Mouse (Mus musculus): ENCODE measurements at regions not wholly inside any gene's neighbourhood (a gene's known extent, or its start where the extent isn't known, plus 50 kb on each side); places are given as distances from the start of the nearest gene placed in this dataset.

DNA sequence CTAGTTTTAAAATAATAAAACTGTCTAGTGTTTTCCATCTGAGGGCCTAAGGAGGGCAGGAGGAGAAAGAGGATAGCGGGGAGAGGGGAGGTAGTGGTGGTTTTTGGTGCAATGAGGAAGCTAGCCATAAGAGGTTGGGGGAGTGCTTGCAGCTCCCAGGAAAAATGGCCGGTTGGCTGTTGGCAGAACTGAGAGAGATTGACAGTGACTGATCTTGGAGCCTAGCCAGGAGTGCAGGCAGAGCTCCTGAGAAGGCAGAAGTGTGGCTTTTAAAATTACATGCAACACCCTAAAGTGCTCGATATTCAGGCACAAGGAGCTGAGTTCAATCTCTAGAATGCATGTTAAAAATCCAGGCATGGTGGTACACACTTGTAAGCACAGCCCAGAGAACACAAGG lies 938.3 kb upstream of the 2610301B20Rik start:
- DNase-seq, result no peak

DNA sequence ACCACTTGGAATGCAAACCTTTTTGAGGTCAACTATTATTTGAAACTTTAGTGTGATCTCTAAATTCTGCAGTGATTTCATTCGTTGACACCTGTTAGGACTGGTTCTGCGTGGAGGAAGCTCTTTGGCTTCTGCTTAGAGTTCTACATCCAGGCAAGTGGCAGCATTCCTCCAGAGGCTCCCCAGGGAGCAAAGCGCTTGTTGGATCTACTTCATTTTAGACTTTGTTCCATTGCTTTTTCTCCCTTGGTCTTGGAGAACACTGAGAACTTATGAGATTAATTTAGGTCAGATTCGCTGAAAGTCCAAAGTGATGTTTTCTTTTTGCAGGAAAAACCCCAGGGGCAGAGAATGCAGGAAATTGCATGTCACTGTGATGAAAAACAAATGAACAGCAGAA lies 922.9 kb upstream of the 2610301B20Rik start:
- no peak for DNase-seq

DNA sequence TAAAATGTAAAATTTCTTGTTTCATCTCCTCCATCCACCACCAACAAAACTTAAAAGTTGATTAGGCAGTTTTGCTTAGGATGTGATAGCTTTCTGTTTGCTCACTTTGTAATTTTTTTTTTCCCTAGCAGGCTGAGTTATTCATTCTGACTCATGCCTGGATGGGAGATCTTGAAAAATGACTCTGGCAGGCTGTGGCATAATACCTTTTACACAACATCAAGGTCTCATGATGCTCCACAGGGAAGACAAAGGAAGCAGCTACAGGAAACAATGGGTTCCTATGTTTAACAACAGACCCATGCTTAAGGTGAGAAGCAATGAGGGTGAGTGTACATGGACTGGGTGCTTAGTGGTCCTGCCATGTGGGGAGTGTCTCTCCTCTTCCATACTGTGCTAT lies 899.7 kb upstream of the 2610301B20Rik start:
- DNase-seq, result no peak

DNA sequence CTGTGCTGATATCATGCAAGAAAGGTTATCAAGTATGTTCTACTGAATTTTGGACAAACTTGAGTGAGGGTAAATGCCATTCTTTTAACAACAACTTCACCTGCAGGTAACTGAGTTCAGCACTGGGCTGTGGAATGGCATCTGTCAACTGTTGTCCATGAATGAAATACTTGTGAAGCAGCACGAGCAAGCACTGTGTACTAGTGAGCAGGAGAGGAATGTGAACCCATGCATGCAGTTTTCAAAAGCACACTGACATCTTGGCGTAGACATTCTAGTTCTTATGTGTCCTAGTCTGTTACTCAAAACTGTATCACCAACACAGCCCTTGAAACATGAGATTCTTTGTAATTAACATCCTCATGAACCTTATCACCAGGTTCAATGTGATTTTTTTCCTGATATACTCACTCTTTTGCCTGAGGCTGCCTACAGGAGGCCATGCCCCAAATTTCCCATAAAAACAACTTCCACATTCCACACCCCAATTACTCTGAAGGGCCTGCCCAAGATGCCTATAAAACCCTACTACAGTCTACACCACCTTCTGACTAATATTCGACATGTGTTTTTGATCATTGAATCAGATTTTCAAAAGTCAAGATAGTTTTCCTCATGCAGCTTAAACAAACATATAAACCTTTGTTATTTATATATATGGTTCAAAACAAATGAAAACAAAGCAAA lies 892.8 kb upstream of the 2610301B20Rik start:
- no peak for DNase-seq

DNA sequence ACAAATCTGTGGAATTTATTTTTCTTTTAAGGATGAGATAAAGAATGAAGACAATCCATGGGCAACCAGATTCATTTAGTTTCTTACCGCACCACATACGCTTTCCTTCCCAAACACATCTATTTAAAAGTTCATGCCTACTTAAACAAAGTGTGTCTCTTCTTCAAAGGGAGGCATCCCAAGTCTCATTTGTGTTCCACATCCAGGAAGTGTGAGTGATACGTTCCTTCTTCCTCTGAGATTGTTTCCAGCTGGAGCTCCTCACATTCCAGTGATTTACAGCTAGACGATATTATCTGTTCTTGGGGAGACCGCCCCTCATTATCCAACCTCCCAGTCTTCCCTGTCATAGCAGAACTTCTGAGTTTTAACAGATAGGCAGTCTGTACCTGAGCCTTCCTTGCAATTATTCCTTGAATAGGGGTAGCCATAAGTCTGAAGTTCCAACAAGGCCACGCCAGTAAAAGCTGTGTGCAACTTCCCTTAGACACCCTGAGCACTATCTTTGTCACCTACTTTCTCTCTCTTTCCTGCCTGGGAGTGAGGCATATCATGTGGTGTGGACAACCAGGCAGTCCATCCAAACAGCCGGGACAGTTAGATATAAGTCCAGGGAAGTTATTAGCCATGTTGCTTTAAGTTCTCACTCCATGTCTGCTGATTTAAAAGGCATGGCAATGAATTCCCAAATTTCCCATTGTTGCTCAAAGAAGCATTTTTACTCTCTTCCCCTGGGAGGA lies 891.3 kb upstream of the 2610301B20Rik start:
- no peak for DNase-seq

DNA sequence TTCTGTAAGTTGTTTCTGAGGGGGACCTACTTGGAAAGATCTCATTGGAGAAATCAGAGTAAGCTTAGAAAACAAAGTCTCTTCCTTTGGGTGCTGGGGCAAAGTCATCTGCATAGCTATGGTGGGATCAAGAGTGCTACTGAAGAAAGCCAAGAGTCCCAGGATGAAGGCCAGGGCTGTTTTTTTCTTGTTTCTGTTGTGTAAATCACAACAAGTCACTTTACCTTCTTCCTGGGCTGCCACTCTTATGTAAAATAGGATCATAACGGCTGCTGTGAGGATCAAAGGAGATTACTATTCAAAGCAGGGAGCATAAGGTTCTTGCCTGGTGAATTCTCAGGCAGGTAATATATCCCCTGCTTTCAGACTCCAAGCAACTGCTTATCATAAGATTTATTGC lies 880.4 kb upstream of the 2610301B20Rik start:
- DNase-seq, result no peak

DNA sequence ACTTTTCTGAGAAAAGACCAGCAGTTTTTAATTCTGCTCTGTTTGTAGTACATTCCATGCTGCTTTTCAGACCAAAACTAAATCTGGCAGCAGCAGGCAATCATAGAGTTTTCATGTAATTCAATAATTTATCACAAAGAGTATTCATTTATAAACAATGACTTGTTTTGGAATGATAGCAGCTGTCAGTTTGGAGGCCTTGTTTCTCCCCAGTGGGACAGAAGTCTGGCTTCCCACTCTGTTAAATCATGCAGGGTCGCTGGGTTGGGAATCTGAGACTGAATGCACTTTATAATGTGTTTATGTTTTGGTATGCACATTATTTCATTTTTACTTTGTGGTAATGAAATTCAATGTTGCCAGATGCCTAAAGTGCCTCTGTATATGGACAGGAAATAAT lies 879.8 kb upstream of the 2610301B20Rik start:
- no peak for DNase-seq

DNA sequence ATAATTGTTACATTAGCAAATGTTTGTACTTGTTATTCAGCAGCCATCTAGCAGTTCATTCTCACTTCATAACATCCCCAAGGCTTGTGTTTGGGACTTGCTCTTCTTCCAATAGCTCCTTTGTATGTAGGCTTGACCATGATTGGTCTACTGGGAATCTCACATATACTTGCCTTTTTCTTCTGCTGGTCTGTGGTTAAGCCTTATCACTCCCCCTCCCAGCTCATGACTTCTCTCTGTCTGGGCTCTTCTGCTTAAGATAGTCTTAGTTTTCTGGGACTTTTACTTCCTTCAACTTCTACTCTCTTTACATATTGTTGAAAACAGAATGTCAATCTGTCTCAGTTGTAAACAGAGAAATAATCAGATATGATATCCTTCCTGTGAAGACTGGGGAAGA lies 844.0 kb upstream of the 2610301B20Rik start:
- no peak for DNase-seq

DNA sequence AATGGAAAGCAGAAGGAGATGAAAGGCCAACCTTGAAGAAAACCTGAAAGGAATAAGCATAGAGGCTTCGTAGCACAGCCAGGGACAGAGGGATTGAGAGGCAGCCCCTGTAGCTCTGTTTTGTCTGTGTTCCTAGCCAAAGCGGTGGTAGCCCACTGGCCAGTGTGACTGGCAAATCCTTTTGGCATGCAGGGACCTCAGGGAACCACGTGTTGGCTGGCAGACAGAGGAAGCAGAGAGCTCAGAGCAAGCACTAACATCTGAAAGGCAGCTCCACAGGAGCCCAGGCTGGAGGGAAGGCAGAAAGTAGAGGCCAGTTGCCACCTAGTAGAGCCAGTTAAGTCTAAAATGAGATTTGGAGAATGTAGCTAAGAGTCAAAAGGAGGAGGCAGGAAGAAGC lies 842.5 kb upstream of the 2610301B20Rik start:
- peak in 1 of 2 experiments; percentile 5 for DNase-seq

DNA sequence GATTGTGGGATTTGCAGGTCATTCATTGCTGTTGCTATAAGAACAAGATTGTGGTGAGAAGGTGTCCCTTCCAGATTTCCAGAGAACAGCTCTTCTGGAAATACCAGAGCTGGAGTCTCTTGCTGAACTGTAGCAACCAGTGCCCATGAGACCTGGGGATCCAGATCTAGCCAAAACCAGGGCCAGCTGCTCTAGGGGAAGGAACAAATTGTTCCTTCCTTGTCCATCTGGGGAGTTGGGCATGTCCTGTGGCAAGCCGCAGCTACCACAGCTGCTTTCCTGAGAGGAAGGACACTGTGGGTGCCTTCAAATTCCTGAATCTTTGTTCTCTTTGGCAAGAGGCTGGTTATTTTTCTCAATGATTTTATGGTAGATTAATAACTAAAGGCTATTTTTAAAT lies 839.0 kb upstream of the 2610301B20Rik start:
- DNase-seq, result no peak

DNA sequence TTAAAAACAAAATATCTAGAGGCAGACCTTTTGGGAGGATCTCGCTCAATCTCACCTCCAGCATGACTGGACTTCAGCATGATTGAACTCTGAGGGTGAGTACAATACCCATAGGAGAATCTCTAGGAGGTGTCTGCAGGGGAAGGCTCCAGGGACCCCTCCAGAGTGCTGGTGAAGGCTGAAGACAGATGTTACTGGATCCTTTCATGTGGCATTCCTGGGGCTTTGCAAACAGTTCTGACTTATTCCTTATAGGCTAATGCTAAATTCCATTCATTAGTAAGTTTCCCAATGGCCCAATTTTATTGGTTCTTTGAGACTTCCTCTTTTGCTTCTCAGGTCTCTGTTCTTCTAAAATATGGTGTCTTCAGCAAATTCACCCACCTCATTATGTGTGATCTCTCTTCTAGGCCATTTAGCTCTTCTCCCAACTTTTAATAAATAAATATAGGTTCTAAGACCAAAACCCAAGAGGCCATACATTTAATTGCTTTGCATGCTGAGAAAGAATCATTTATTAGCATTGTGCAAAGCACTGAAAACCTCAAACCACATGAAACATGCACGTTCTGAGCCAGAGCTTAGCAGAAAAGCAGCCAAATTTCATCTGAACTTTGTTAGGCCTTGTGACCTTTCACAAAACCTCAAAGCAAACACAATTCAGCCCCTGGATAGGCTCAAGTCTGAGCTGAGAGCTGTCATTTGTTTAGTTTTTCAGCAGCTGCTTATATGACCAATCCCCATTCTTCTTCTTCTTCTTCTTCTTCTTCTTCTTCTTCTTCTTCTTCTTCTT lies 832.8 kb upstream of the 2610301B20Rik start:
- DNase-seq, result no peak

DNA sequence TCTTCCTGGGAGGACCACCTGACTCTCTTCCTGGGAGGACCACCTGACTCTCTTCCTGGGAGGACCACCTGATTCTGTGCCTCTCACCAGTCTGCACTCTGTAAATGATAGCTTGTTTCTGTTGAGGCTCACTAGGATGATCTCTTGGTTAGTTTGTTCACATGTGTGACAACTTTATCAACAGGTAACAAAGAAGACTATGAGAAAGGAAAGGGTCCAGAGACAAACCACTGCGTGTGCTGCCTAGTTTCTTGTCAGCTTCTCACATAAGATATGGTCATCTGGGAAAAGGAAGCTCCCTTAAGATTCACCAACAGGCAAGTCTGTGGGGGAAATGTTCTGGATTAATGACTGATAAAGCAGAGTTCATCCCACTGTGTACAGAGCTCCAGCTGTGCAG lies 825.5 kb upstream of the 2610301B20Rik start:
- DNase-seq, result no peak

DNA sequence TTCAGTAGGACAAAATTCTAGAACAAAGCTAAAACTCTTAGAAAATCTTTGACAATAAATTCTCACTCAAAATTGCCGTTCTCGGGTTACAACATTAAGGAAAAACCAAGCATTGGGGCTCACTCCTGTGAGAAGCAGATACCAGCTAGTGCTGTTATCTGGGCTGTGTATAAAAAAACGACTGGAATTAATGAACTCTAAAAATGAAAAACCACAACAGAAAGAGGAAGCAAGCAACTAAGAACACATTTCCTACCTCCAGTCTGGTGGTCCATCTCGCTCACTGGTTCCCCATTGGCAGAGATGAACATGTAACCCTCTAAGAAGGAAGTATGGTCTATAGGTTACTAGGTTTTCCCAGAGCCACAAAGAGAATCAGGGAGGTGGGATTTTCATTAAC lies 824.9 kb upstream of the 2610301B20Rik start:
- no peak for DNase-seq

DNA sequence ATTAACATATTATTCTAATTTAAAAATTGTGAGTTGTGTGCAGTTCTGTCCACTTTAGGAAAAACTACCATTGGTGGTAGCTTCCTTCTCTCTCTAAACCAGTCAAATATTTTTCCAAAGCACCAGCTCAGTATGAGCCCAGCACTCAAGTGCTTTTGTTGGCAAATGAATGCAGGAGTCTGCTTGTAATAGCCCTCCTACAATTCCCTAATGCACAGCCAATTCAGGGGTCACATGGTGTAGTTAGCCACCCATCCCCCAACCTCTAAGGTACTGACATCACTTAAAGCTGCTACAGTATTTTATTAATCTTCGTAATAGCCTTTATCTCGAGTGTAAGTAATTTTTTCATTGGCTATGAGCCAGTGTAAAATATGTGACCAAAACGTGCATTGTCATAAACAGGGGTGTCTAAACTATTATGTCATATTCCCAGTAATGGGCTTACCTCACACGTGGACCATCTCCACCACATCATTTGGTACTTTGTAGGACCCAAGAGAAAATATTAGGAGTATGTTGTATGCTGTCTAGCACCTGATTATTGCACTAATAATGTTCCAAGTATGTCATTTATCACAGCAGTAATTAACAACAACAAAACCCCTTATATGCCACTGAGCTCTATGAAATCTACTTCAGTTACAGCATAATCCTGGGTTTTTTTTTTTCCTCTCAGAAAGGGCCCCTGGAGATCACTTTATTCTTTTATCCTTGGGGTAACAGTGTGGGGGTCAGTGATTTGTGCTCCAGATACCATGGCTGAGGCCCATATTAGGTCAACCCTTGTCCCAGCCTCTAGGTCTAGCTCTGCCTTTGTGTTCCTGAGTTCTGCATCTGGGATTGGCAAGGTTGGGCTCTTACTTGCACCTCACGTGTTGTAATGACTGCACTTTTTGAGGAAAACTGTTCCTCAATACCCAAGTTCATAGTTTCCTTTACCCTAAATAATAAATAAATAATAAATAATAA lies 822.7 kb upstream of the 2610301B20Rik start:
- DNase-seq, result no peak

DNA sequence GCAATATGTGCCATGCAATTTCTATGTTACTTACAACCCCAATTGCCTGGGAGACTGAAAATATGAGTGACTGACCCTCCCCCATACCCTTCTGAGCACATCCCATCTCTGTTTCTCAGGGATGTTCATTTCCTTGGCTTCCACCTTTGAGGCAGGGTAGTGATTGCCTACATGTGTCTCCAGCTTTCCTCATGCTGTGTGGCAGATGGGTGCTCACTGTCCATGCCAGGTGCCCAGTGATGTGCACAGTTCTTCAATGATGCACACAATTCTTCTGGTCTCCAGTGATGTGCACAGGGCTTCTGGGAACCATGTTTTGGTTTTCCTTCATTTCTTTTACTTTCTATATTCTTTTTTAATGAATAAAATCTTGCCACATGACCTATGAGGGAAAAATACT lies 821.4 kb upstream of the 2610301B20Rik start:
- no peak for DNase-seq

DNA sequence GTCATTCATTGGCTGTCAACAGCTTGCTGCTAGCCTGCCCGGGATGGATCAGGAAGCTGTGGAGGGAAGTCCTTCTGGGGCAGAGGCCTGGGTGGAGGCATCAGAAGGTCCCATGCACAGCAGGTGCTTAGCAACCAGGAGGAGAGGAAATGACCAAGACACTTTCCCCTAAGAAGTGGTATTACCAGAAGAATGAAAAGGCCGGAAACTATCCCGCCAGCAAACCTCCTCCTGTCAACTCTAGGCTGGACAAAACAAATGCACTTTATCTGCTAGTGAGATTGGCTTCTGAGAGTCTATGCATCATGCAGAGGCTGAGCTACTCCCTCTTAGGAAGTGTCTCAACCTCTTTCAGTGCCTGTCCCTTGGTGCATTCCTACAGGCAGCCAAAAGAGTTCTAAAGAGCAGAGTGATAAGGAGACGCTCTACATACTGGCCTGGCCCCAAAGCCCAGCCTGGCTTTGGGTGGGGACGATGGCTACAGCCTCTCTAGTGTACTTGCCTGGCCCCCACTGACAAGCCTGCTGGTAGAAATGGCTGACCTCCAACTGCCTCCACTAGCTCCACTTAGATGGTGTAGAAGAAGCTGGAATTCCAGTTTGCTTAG lies 801.7 kb upstream of the 2610301B20Rik start:
- no peak for DNase-seq

DNA sequence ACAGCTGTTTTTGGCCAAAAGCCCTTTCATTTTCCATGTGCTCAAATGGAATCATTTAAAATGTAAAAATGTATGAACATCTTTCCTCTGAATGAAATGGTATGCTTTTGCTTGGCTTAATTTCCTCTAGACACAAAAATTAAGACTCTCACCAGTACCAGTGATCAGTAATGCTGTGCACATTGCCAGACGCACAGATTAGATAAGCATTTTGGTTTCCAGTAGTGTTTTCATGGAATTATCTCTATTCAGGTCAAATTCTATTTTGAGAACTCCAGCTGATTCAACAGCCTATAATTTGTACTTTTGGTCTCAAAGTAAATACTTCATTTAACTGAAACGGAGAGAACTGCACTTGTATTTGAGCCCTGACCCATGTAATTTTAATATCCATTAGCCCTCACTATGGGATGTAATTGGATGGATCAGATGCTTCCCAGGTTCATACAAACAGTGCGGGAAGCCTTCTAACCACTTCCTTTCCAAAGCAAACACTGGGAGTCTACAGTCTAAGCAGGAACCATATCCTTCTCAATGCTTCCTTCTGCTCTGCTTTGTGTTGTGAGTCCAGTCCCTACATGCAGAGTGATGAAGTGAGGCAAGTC lies 794.6 kb upstream of the 2610301B20Rik start:
- no peak for DNase-seq

DNA sequence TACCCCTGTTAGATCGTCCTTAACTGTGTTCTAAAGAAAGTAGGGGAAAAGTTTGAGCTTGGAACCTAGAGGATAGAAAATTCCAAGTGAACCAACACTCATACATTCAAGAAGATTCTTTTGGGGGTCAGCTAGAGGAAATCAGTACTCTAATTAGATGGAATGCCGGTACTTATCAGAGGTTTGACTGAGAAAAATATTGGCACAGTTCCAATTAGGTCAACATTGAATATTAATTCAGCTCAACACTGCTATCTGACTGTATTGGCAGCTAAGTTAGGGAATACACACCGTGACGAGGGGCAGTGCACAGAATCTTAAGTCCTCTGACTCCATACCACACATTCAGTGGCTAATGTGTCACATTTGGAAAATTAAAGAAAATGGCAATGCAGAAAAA lies 759.5 kb upstream of the 2610301B20Rik start:
- no peak for DNase-seq

DNA sequence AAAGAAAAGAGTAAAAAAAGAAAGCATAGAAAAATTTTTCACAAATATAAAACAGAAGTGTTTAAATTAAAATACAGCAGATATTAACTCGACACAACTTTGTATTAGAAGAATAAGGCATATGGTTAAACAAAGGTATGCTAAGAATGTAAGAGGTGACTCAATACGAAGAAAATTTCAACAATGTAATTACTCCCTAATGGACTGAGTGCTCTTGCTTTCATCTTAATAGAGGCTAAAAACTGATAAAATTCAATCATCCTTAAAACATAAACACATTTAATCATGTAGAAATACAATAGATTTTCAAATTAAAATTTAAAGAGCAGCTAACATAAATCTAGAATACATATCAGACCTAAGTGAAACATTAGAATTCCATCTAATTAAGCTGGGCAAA lies 756.3 kb upstream of the 2610301B20Rik start:
- no peak for DNase-seq

DNA sequence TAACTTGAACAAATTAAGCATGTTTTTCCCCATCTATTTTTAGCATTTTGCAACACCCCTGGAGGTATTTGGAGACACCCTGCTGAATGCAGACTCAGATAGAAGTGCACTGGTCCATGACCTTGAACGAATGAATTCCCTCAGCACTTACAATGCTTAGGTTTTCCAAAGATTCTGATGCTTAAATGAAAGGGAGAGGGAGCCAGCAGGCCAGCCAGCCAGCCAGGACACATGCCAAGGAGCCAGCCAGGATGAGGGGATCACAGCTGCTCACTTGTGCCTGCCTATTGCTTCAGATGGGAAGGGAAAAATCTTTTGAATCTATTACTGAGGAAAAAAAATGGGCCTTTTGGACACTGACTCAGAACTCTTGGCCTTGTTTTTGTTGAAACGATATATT lies 750.0 kb upstream of the 2610301B20Rik start:
- DNase-seq, result peak in 1 of 2 experiments; percentile 2

DNA sequence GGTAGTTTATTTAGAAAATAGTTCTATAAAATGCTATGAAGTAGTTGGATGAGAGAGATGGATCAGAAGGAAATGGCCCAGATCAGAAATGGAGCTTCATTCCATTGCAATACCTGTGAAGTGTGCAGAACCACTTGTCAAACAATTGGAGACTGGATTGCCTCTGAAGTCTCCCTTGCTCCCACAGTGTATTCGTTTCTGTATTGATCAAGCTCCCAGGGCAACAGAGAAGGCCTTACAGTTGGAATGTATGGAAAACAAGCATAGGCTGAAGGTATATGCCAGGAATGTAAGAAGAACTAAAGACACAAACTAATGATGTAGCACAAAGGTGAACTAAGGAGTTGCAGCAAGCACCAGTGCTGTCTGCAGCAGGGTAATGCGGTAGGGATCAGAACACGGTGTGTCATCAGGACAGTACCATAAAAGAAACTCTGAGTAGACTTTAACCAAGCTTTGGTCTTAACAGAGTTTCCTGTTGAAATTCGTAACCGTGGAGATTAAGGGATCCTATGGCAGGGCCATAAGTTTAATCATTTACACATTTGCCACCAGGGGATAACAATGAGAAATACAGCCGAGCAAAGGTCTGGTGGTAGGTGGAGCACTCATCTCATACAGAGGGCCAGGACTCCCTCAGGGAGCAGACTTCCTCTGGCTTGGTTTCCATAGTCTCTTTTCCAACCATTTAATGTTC lies 732.9 kb upstream of the 2610301B20Rik start:
- no peak for DNase-seq
